Mouse (Mus musculus): ENCODE measurements at regions not wholly inside any gene's neighbourhood (a gene's known extent, or its start where the extent isn't known, plus 50 kb on each side); places are given as distances from the start of the nearest gene placed in this dataset.

GRCm38 (mm10) chr17:9760706-9761059, 91.2 kb upstream of the Pabpc6 start:
- H3K9ac ChIP-seq (ENCODE audit: control insufficient read depth, low read depth, low read length, poor library complexity, severe bottlenecking): no peak overlapping the region
- H3K79me2 ChIP-seq (ENCODE audit: control insufficient read depth, insufficient read depth, low read length, poor library complexity): no peaks in the 10 kb centered on the region
- H3K27me3 ChIP-seq (ENCODE audit: control insufficient read depth in 1 of 2, insufficient read depth in 2 of 2, low read length in 2 of 2): no peaks in the 10 kb centered on the region
- no peak for DNase-seq (ENCODE audit: low read depth, low spot score)
- no peak overlapping the region for H3K4me3 ChIP-seq (ENCODE audit: control insufficient read depth in 1 of 2, insufficient read depth in 1 of 2, low read depth in 2 of 2, low read length in 2 of 2)
- H3K4me1 ChIP-seq (ENCODE audit: control insufficient read depth in 1 of 2, insufficient read depth in 2 of 2, low read length in 2 of 2): no peaks in the 10 kb centered on the region
- TF ChIP-seq E2F4 (IDR thresholded peaks at IDR 0.05; ENCODE audit: borderline replicate concordance, low read depth, low read length) (no peak), CTCF (IDR thresholded peaks at IDR 0.05 in 2 of 3, conservative IDR thresholded peaks at IDR 0.05 in 1 of 3; ENCODE audit: control insufficient read depth in 1 of 3, insufficient read depth in 1 of 3, low read depth in 2 of 3, low read length in 3 of 3, poor library complexity in 1 of 3, severe bottlenecking in 1 of 3) (no peak), JUND (IDR thresholded peaks at IDR 0.05; ENCODE audit: low read depth, low read length) (no peak), ZMIZ1 (IDR thresholded peaks at IDR 0.05; ENCODE audit: low read depth, low read length) (no peak), RCOR1 (IDR thresholded peaks at IDR 0.05; ENCODE audit: low read depth, low read length) (no peak), EP300 (IDR thresholded peaks at IDR 0.05; ENCODE audit: low read depth in 1 of 2, low read length in 2 of 2) (no peak), MAX (IDR thresholded peaks at IDR 0.05; ENCODE audit: low read length) (no peak), ZNF384 (IDR thresholded peaks at IDR 0.05; ENCODE audit: low read depth, low read length) (no peak)
- no peak overlapping the region for H3K27ac ChIP-seq (ENCODE audit: control insufficient read depth, low read depth, low read length)
- H3K36me3 ChIP-seq (ENCODE audit: control insufficient read depth in 1 of 2, insufficient read depth in 2 of 2, low read length in 2 of 2): no peaks in the 10 kb centered on the region
- H3K9me3 ChIP-seq (replicated peaks; ENCODE audit: insufficient read depth, low read length): no peaks in the 10 kb centered on the region

GRCm38 (mm10) chr17:9760026-9760705, 90.6 kb upstream of the Pabpc6 start:
- Histone ChIP-seq H3K9ac (ENCODE audit: control insufficient read depth, low read depth, low read length, poor library complexity, severe bottlenecking) (no peak overlapping the region), H3K9me3 (replicated peaks; ENCODE audit: insufficient read depth, low read length) (no peaks in the 10 kb centered on the region), H3K4me3 (ENCODE audit: control insufficient read depth in 1 of 2, insufficient read depth in 1 of 2, low read depth in 2 of 2, low read length in 2 of 2) (no peak overlapping the region), H3K4me1 (ENCODE audit: control insufficient read depth in 1 of 2, insufficient read depth in 2 of 2, low read length in 2 of 2) (no peaks in the 10 kb centered on the region), H3K27ac (ENCODE audit: control insufficient read depth, low read depth, low read length) (no peak overlapping the region), H3K79me2 (ENCODE audit: control insufficient read depth, insufficient read depth, low read length, poor library complexity) (no peaks in the 10 kb centered on the region), H3K36me3 (ENCODE audit: control insufficient read depth in 1 of 2, insufficient read depth in 2 of 2, low read length in 2 of 2) (no peaks in the 10 kb centered on the region), H3K27me3 (ENCODE audit: control insufficient read depth in 1 of 2, insufficient read depth in 2 of 2, low read length in 2 of 2) (no peaks in the 10 kb centered on the region)
- no peak for DNase-seq (ENCODE audit: low read depth, low spot score)
- no peak for TF ChIP-seq CTCF (IDR thresholded peaks at IDR 0.05 in 2 of 3, conservative IDR thresholded peaks at IDR 0.05 in 1 of 3; ENCODE audit: control insufficient read depth in 1 of 3, insufficient read depth in 1 of 3, low read depth in 2 of 3, low read length in 3 of 3, poor library complexity in 1 of 3, severe bottlenecking in 1 of 3)
- TF ChIP-seq GATA1 (IDR thresholded peaks at IDR 0.05; ENCODE audit: low read depth, low read length): no peak
- TF ChIP-seq ZC3H11A (IDR thresholded peaks at IDR 0.05; ENCODE audit: low read depth, low read length): no peak
- TF ChIP-seq SIN3A (IDR thresholded peaks at IDR 0.05; ENCODE audit: low read length): no peak
- TF ChIP-seq ELF1 (IDR thresholded peaks at IDR 0.05; ENCODE audit: low read depth, low read length): no peak
- TF ChIP-seq ZKSCAN1 (IDR thresholded peaks at IDR 0.05; ENCODE audit: low read depth, low read length): no peak
- TF ChIP-seq UBTF (IDR thresholded peaks at IDR 0.05; ENCODE audit: borderline replicate concordance, insufficient read depth, low read depth, low read length): no peak
- TF ChIP-seq CHD1 (IDR thresholded peaks at IDR 0.05; ENCODE audit: low read depth, low read length): no peak
- TF ChIP-seq GABPA (IDR thresholded peaks at IDR 0.05; ENCODE audit: low read depth, low read length): no peak
- TF ChIP-seq TAL1 (IDR thresholded peaks at IDR 0.05; ENCODE audit: low read length): no peak
- no peak for TF ChIP-seq TCF12 (IDR thresholded peaks at IDR 0.05; ENCODE audit: low read depth, low read length)
- no peak for TF ChIP-seq HCFC1 (IDR thresholded peaks at IDR 0.05; ENCODE audit: low read depth, low read length)
- TF ChIP-seq JUND (IDR thresholded peaks at IDR 0.05; ENCODE audit: low read depth, low read length): no peak
- no peak for TF ChIP-seq MYB (IDR thresholded peaks at IDR 0.05; ENCODE audit: low read depth, low read length)
- TF ChIP-seq MAX (IDR thresholded peaks at IDR 0.05; ENCODE audit: low read length): no peak
